Mouse (Mus musculus) midbrain, embryonic 13.5 days (tissue): ENCODE results near the gene Il7r. TPM values are rescaled to one million over a fixed set of nuclear protein-coding genes. Genes with fewer than 3 reads are reported as not detected.

Experiments used
- ATAC-seq: fragments of 200-750 bp; cut with Nextera tagmentation; 2 replicates; pipeline ENCODE4 v1.8.0; 2017; ENCODE audit warnings: mild to moderate bottlenecking, moderate TSS enrichment, moderate library complexity
- H3K27ac ChIP-seq: fragments of 300-500 bp; sonication (generic); 2 replicates; pipeline ENCODE4 v1.5.1; 2015; ENCODE audit warnings: inconsistent platforms, mild to moderate bottlenecking, moderate library complexity
- H3K27me3 ChIP-seq: fragments of 300-500 bp; sonication (generic); 2 replicates; pipeline ENCODE4 v1.6.1; 2015; ENCODE audit warnings: mild to moderate bottlenecking, inconsistent platforms
- H3K36me3 ChIP-seq: fragments of 300-500 bp; sonication (generic); 2 replicates; pipeline ENCODE4 v1.6.1; 2015; ENCODE audit warnings: mild to moderate bottlenecking, inconsistent platforms
- H3K4me1 ChIP-seq: fragments of 300-500 bp; sonication (generic); replicated peaks from 2 replicates; pipeline ENCODE4 v1.6.1; 2015; ENCODE audit warnings: inconsistent platforms
- H3K4me2 ChIP-seq: fragments of 300-500 bp; sonication (generic); replicated peaks from 2 replicates; pipeline ENCODE4 v1.6.1; 2015; ENCODE audit warnings: moderate library complexity, mild to moderate bottlenecking, inconsistent platforms
- H3K4me3 ChIP-seq: fragments of 300-500 bp; sonication (generic); replicated peaks from 2 replicates; pipeline ENCODE4 v1.5.1; 2015; ENCODE audit warnings: mild to moderate bottlenecking, inconsistent platforms
- H3K9ac ChIP-seq: fragments of 300-500 bp; sonication (generic); replicated peaks from 2 replicates; pipeline ENCODE4 v1.6.1; 2015; ENCODE audit warnings: mild to moderate bottlenecking, inconsistent platforms
- H3K9me3 ChIP-seq: fragments of 300-500 bp; sonication (generic); 2 replicates; pipeline ENCODE4 v1.6.1; 2016; ENCODE audit warnings: mild to moderate bottlenecking, inconsistent platforms
- WGBS: fragments of 180-500 bp; shearing (Covaris S2); methylation state at CpG from one replicate; pipeline ENCODE4 v1.1.7; 2015; 5-methylcytosine and 5-hydroxymethylcytosine counted together
- polyA plus RNA-seq: library from polyadenylated mRNA; unstranded; fragments of >200 nt; fragmentation: Nextera tagmentation; extraction: Ambion mirVana; gene quantifications from 2 replicates; pipeline ENCODE4 v1.2.1, GENCODE M21; 2015

Gene Il7r
- polyA plus RNA-seq, 1 experiment from 2014 or later, result 0.07 TPM

GRCm38 (mm10) chr15:9529646-9530045 is 330 bp downstream of the Il7r start:
- no peak overlapping the region for H3K9ac ChIP-seq
- H3K4me3 ChIP-seq, result no peak overlapping the region
- H3K27ac ChIP-seq, result no peak overlapping the region
- no peak for ATAC-seq
- no peaks in the 10 kb centered on the region for H3K36me3 ChIP-seq
- WGBS, result 82% methylated on average over 3 of the region's 3 CpGs
- no peak overlapping the region for H3K4me2 ChIP-seq
- H3K27me3 ChIP-seq, result no peaks in the 10 kb centered on the region
- H3K4me1 ChIP-seq, result no peaks in the 10 kb centered on the region
- no peaks in the 10 kb centered on the region for H3K9me3 ChIP-seq

GRCm38 (mm10) chr15:9528186-9528935 is 1.6 kb downstream of the Il7r start:
- Histone ChIP-seq H3K36me3 (no peaks in the 10 kb centered on the region), H3K27me3 (no peaks in the 10 kb centered on the region), H3K4me3 (no peak overlapping the region), H3K9me3 (no peaks in the 10 kb centered on the region), H3K9ac (no peak overlapping the region), H3K4me1 (no peaks in the 10 kb centered on the region), H3K4me2 (no peak overlapping the region), H3K27ac (no peak overlapping the region)
- ATAC-seq, result 0 out of 2 replicates have a peak, but pooled peaks have one; percentile 20
- 73% methylated on average over 3 of the region's 3 CpGs for WGBS

GRCm38 (mm10) chr15:9526412-9526811 is 3.6 kb downstream of the Il7r start:
- Histone ChIP-seq H3K9me3 (no peaks in the 10 kb centered on the region), H3K4me1 (no peaks in the 10 kb centered on the region), H3K4me3 (no peak overlapping the region), H3K9ac (no peak overlapping the region), H3K27me3 (no peaks in the 10 kb centered on the region), H3K36me3 (no peaks in the 10 kb centered on the region), H3K27ac (no peak overlapping the region), H3K4me2 (no peak overlapping the region)
- no peak for ATAC-seq

DNA sequence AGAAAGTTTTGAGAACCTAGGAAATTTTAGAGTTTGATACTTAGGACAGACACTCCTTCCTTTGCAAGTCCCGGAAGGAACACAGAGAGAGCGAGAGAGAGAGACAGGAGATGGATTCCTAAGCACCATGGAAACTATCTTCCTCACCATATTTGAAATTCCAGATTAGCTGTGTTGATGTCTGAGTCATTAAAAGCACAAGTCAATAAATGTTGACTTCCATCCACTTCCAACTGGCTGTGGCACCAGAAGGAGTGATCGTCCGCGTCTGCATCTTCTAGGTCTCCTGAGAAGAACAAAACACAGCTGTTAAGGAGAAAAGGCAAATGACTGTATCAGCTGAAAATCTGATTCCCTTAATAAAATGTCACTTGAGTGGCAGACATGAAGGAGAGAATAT is 5.1 kb downstream of the Il7r start:
- Histone ChIP-seq H3K36me3 (no peaks in the 10 kb centered on the region), H3K4me2 (no peak overlapping the region), H3K9ac (no peak overlapping the region), H3K4me1 (no peaks in the 10 kb centered on the region), H3K27me3 (no peaks in the 10 kb centered on the region), H3K9me3 (no peaks in the 10 kb centered on the region), H3K4me3 (no peak overlapping the region), H3K27ac (no peak overlapping the region)
- no peak for ATAC-seq
- 92% methylated on average over 5 of the region's 5 CpGs for WGBS

DNA sequence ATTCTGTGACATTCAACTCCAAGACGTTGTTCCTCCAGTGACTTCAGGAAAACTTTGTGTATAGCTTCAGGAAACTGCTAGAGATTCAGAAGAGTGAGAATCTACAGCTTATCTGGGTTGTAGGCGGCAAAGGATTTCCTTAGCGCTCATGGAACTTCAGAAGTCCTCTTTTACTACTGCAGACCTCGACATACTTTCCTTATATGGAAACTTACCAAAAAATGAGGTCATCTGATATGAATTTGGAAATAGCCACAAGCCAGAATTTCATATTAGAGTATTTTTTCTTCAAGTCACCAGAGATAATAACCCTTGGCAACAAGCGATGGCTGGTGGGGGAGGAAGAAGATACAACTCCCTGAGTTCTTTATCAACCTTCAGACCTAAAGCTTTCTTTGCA is 6.0 kb downstream of the Il7r start:
- ATAC-seq, result no peak
- no peaks in the 10 kb centered on the region for H3K4me1 ChIP-seq
- no peak overlapping the region for H3K4me3 ChIP-seq
- no peak overlapping the region for H3K4me2 ChIP-seq
- no peaks in the 10 kb centered on the region for H3K27me3 ChIP-seq
- no peaks in the 10 kb centered on the region for H3K9me3 ChIP-seq
- 84% methylated on average over 5 of the region's 5 CpGs for WGBS
- no peak overlapping the region for H3K27ac ChIP-seq
- no peak overlapping the region for H3K9ac ChIP-seq
- H3K36me3 ChIP-seq, result no peaks in the 10 kb centered on the region

GRCm38 (mm10) chr15:9523059-9523458 is 6.9 kb downstream of the Il7r start:
- H3K27ac ChIP-seq, result no peak overlapping the region

GRCm38 (mm10) chr15:9492077-9492476 is 37.9 kb downstream of the Il7r start:
- Histone ChIP-seq H3K9me3 (no peaks in the 10 kb centered on the region), H3K4me1 (no peaks in the 10 kb centered on the region), H3K36me3 (no peaks in the 10 kb centered on the region), H3K9ac (no peak overlapping the region), H3K27ac (no peak overlapping the region), H3K27me3 (no peaks in the 10 kb centered on the region), H3K4me2 (no peak overlapping the region), H3K4me3 (no peak overlapping the region)
- no peak for ATAC-seq
- 85% methylated on average over 3 of the region's 3 CpGs for WGBS

More at GRCm38 (mm10) chr15:9523059-9523458, 6.9 kb downstream of the Il7r start:
- 94% methylated on average over 3 of the region's 3 CpGs for WGBS
- no peak overlapping the region for H3K9ac ChIP-seq
- H3K9me3 ChIP-seq, result no peaks in the 10 kb centered on the region
- ATAC-seq, result no peak
- H3K4me1 ChIP-seq, result no peaks in the 10 kb centered on the region
- no peaks in the 10 kb centered on the region for H3K36me3 ChIP-seq
- no peak overlapping the region for H3K4me2 ChIP-seq
- H3K4me3 ChIP-seq, result no peak overlapping the region
- H3K27me3 ChIP-seq, result no peaks in the 10 kb centered on the region

DNA sequence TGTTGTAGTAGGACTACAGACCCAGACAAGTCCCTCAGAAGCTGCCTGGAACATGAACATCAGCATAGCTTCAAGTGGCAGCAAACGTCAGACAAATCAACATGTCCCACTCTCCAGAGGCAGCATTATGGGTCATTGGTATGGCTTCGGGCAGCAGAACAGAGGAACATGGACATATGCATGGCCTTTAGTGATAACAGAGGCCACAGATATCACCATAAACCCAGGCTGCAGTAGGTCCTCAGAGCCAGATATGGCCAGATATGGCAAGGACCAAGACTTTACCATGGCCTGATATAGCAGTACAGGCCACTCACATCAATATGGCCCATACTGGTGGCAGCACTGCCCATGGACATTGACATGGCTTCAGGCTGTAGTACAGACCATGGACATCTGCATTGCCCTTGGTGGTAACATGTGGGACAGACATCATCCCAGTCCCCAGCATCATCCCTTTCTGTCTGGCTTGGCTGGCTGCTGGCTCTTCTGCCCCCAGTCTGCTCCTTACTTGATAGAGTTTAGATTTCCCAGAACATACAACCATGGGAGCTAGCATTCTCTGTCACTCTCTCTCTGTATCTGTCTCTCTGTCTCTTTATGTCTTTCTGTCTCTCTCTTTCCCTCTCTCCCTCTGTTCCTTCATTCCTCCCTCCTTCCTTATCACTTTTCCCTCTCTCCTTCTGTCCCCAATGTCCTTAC is 40.4 kb downstream of the Il7r start:
- Histone ChIP-seq H3K27me3 (no peaks in the 10 kb centered on the region), H3K9me3 (no peaks in the 10 kb centered on the region), H3K4me1 (no peaks in the 10 kb centered on the region), H3K27ac (no peak overlapping the region), H3K4me2 (no peak overlapping the region), H3K9ac (no peak overlapping the region), H3K4me3 (no peak overlapping the region), H3K36me3 (no peaks in the 10 kb centered on the region)
- 95% methylated on average over 2 of the region's 2 CpGs for WGBS
- no peak for ATAC-seq

GRCm38 (mm10) chr15:9473188-9473587 is 56.8 kb downstream of the Il7r start:
- no peaks in the 10 kb centered on the region for H3K36me3 ChIP-seq
- no peak overlapping the region for H3K9ac ChIP-seq
- peaks cover 3% of the 10 kb centered on the region; the same call in 1 of the 2 replicates for H3K9me3 ChIP-seq
- no peak overlapping the region for H3K4me3 ChIP-seq
- no peak for ATAC-seq
- H3K4me2 ChIP-seq, result no peak overlapping the region
- no peaks in the 10 kb centered on the region for H3K4me1 ChIP-seq
- WGBS, result 85% methylated on average over 1 of the region's 1 CpGs
- H3K27ac ChIP-seq, result no peak overlapping the region
- no peaks in the 10 kb centered on the region for H3K27me3 ChIP-seq

DNA sequence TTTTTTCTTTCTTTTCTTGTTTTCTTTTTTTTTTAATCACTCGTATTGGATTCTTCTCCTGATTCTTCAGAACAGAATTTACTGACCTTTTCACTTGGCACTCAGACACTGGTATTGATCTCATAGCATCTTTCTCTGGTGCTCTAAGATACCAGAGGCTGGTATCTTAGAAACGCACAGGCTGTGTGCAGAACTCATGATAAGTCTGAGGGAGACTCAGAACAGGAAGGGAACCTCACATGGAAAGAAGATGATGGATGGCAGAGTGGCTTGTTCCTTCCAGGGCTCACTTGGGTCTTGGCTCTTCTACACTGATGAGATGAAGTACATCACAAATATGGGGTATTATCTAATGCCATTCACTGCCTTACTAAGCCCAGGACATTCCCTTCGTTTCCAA is 57.4 kb downstream of the Il7r start:
- no peak overlapping the region for H3K27ac ChIP-seq
- no peak overlapping the region for H3K4me3 ChIP-seq
- ATAC-seq, result no peak
- WGBS, result 70% methylated on average over 3 of the region's 3 CpGs
- no peak overlapping the region for H3K4me2 ChIP-seq
- H3K9ac ChIP-seq, result no peak overlapping the region
- H3K27me3 ChIP-seq, result no peaks in the 10 kb centered on the region
- peaks cover 3% of the 10 kb centered on the region; the same call in 1 of the 2 replicates for H3K9me3 ChIP-seq
- H3K36me3 ChIP-seq, result no peaks in the 10 kb centered on the region
- no peaks in the 10 kb centered on the region for H3K4me1 ChIP-seq

- H3K4me1 ChIP-seq, result no peaks in the 10 kb centered on the region
- H3K4me3 ChIP-seq, result no peak overlapping the region
- no peak overlapping the region for H3K4me2 ChIP-seq
- H3K27me3 ChIP-seq, result no peaks in the 10 kb centered on the region
- no peak overlapping the region for H3K27ac ChIP-seq
- no peak overlapping the region for H3K9ac ChIP-seq
- ATAC-seq, result no peak
- no peaks in the 10 kb centered on the region for H3K36me3 ChIP-seq
- peaks cover 3% of the 10 kb centered on the region; the same call in 1 of the 2 replicates for H3K9me3 ChIP-seq
- WGBS, result 77% methylated on average over 3 of the region's 3 CpGs
Observed at GRCm38 (mm10) chr15:9472167-9472566, 57.8 kb downstream of the Il7r start.

GRCm38 (mm10) chr15:9471053-9471685 is 58.8 kb downstream of the Il7r start:
- H3K27ac ChIP-seq, result no peak overlapping the region
- WGBS, result 93% methylated on average over 4 of the region's 4 CpGs
- peaks cover 3% of the 10 kb centered on the region; the same call in 1 of the 2 replicates for H3K9me3 ChIP-seq
- no peak overlapping the region for H3K4me2 ChIP-seq
- H3K4me3 ChIP-seq, result no peak overlapping the region
- H3K9ac ChIP-seq, result no peak overlapping the region
- no peaks in the 10 kb centered on the region for H3K36me3 ChIP-seq
- no peak for ATAC-seq
- no peaks in the 10 kb centered on the region for H3K27me3 ChIP-seq
- no peaks in the 10 kb centered on the region for H3K4me1 ChIP-seq
